8 mouse cellular contexts compared by ENCODE assay signal in the genomic region with DNA sequence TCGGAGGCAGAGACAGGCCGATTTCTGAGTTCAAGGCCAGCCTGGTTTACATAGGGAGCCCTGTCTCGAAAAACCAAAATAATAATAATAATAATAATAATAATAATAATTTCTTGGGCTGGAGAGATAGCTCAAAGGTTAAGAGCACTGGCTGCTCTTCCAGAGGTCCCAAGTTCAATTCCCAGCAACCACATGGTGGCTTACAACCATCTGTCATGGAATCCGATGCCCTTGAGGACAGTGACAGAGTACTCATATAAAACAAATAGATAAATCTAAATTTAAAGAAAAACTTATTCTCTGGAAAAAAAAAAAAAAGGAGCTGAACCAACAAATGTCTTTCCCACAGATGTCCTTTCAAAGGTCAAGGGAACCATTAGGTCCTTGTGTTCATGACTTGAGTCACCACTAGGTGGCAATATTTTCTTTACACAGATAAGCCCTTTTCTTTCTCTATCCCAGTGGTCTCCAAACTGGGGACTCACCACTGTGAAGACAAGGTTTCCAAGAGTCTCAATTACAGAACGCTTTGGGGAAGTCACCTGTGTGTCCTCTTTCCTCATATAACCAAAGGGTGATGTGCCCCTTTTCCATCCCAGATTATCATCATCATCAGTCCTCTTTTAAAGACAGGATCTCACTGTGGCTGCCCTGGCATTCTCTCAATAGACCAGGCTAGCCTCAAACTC.
DNase-seq lines count a peak whose midpoint lies in the region; ATAC-seq lines count a peak whose summit lies in the region.

No protein-coding gene starts in this region.

- H3K36me3 ChIP-seq in kidney, embryonic 16.5 days (ENCODE audit: insufficient read depth, low read length) = no peaks in the 10 kb centered on the region

- no peaks in the 10 kb centered on the region for H3K27me3 ChIP-seq in kidney, embryonic 16.5 days (ENCODE audit: insufficient read depth, low read length)

- peak; percentile 16 for DNase-seq in adrenal gland, postnatal 10 days
- DNase-seq in adrenal gland, postnatal 25 days = no peak
- DNase-seq in ovary, postnatal 14 days (ENCODE audit: low spot score) = peak; percentile 6
- DNase-seq in ovary, postnatal 36 days (ENCODE audit: low spot score) = no peak
- DNase-seq in retina, adult 2 months (ENCODE audit: low read depth, low spot score) = peak; percentile 34
- DNase-seq in urinary bladder, postnatal 36 days (ENCODE audit: low spot score in 2 of 2) = no peak

- no peaks in the 10 kb centered on the region for H3K4me1 ChIP-seq in kidney, embryonic 16.5 days (ENCODE audit: insufficient read depth, low read length)

- 70% methylated on average over 5 of the region's 5 CpGs for WGBS in kidney, embryonic 16.5 days

- H3K9ac ChIP-seq in kidney, embryonic 16.5 days (replicated peaks; ENCODE audit: low read length) = no peak overlapping the region

- no peak overlapping the region for H3K27ac ChIP-seq in kidney, embryonic 16.5 days (ENCODE audit: low read length)

- H3K9me3 ChIP-seq in kidney, embryonic 16.5 days (ENCODE audit: low read length) = no peaks in the 10 kb centered on the region

- peak; percentile 70 for ATAC-seq in erythroid progenitor cell, adult 5-6 weeks (replicated peaks; ENCODE audit: low FRiP score, poor library complexity, severe bottlenecking)
- ATAC-seq in kidney, embryonic 16.5 days (ENCODE audit: low FRiP score, low TSS enrichment) = peak; percentile 57; the same call in 1 of the 2 replicates

- H3K4me3 ChIP-seq in kidney, embryonic 16.5 days (ENCODE audit: low read length) = no peak overlapping the region

- H3K4me2 ChIP-seq in kidney, embryonic 16.5 days (replicated peaks; ENCODE audit: low read depth, low read length) = no peak overlapping the region

Comparison
In these comparisons a context has a peak if more than half of its experiments do, and no peak if none do; other contexts are left out.
1. DNase-seq: peak in adrenal gland, postnatal 10 days (single experiment), ovary, postnatal 14 days (single experiment) and retina, adult 2 months (single experiment); none in adrenal gland, postnatal 25 days (single experiment), ovary, postnatal 36 days (single experiment) and urinary bladder, postnatal 36 days (0 of 2).